In genomic region chr7:28925317-28925716, GRCm38 (mm10) we compare ENCODE assay signal across 8 mouse cellular contexts. TPM values are rescaled to one million over a fixed set of nuclear protein-coding genes. Genes with fewer than 3 reads are reported as not detected.
DNase-seq lines count a peak whose midpoint lies in the region; ATAC-seq and TF ChIP-seq lines count a peak whose summit lies in the region.

No protein-coding gene starts in this region.

- peaks cover 52% of the 10 kb centered on the region for H3K4me1 ChIP-seq in cerebellum, adult 2 months (ENCODE audit: control insufficient read depth, insufficient read depth, low read length)
- peaks cover 52% of the 10 kb centered on the region for H3K4me1 ChIP-seq in embryonic facial prominence, embryonic 12.5 days
- peaks cover 51% of the 10 kb centered on the region for H3K4me1 ChIP-seq in hindbrain, embryonic 12.5 days

- DNase-seq in cerebellum, adult 2 months = no peak
- DNase-seq in cerebellum, adult 11-12 months = no peak
- DNase-seq in liver = peak; percentile 57
- DNase-seq in ovary, postnatal 36 days (ENCODE audit: low spot score) = peak; percentile 61
- DNase-seq in spleen, postnatal 14 days (ENCODE audit: low spot score in 2 of 2) = no peak
- no peak for DNase-seq in spleen, postnatal 36 days (ENCODE audit: low spot score in 2 of 2)

- peak overlapping the region; percentile 54; the same call in 1 of the 2 replicates for H3K27ac ChIP-seq in cerebellum, adult 2 months (ENCODE audit: insufficient read depth, low read length)
- peak overlapping the region; percentile 87 for H3K27ac ChIP-seq in embryonic facial prominence, embryonic 12.5 days
- peak overlapping the region; percentile 79; the same call in 1 of the 2 replicates for H3K27ac ChIP-seq in hindbrain, embryonic 12.5 days

- no peak overlapping the region for H3K4me3 ChIP-seq in cerebellum, adult 2 months (replicated peaks; ENCODE audit: insufficient read depth, low read depth, low read length)
- no peak overlapping the region for H3K4me3 ChIP-seq in embryonic facial prominence, embryonic 12.5 days
- no peak overlapping the region for H3K4me3 ChIP-seq in hindbrain, embryonic 12.5 days

- no peaks in the 10 kb centered on the region for H3K27me3 ChIP-seq in cerebellum, adult 2 months (ENCODE audit: control insufficient read depth, insufficient read depth, low read length)
- no peaks in the 10 kb centered on the region for H3K27me3 ChIP-seq in embryonic facial prominence, embryonic 12.5 days
- no peaks in the 10 kb centered on the region for H3K27me3 ChIP-seq in hindbrain, embryonic 12.5 days

- peaks cover 4% of the 10 kb centered on the region for H3K36me3 ChIP-seq in embryonic facial prominence, embryonic 12.5 days
- H3K36me3 ChIP-seq in hindbrain, embryonic 12.5 days = no peaks in the 10 kb centered on the region

- TF ChIP-seq CTCF in cerebellum, adult 2 months (IDR thresholded peaks at IDR 0.05; ENCODE audit: borderline replicate concordance, insufficient read depth, low read depth, low read length) = no peak

- no peak for ATAC-seq in embryonic facial prominence, embryonic 12.5 days (ENCODE audit: insufficient number of reproducible peaks, insufficient read depth, low FRiP score, low TSS enrichment)
- ATAC-seq in hindbrain, embryonic 12.5 days (ENCODE audit: low FRiP score) = no peak

- TF ChIP-seq POLR2A in cerebellum, adult 2 months (IDR thresholded peaks at IDR 0.05; ENCODE audit: borderline replicate concordance, insufficient read depth, low read length) = no peak

- no peak overlapping the region for H3K4me2 ChIP-seq in embryonic facial prominence, embryonic 12.5 days (replicated peaks)
- H3K4me2 ChIP-seq in hindbrain, embryonic 12.5 days (replicated peaks) = no peak overlapping the region

- H3K9me3 ChIP-seq in embryonic facial prominence, embryonic 12.5 days = no peaks in the 10 kb centered on the region
- H3K9me3 ChIP-seq in hindbrain, embryonic 12.5 days (replicated peaks) = no peaks in the 10 kb centered on the region

- 58% methylated on average over 9 of the region's 9 CpGs for WGBS in cerebellum, adult 2 months
- 26% methylated on average over 9 of the region's 9 CpGs for WGBS in embryonic facial prominence, embryonic 12.5 days
- WGBS in hindbrain, embryonic 12.5 days = 47% methylated on average over 9 of the region's 9 CpGs

- no peak overlapping the region for H3K9ac ChIP-seq in embryonic facial prominence, embryonic 12.5 days
- H3K9ac ChIP-seq in hindbrain, embryonic 12.5 days = no peak overlapping the region

RNA-seq across cellular contexts. Expression of gene Actn4, which starts 36.8 kb away (rescaled TPM):
- 129 and 135 TPM in 2 replicates for polyA plus RNA-seq in cerebellum, adult 2 months (2012; rRNA removed)
- polyA plus RNA-seq in embryonic facial prominence, embryonic 12.5 days (2016; fragmentation: Nextera tagmentation; extraction: Ambion mirVana) = 233 and 253 TPM in 2 replicates
- polyA plus RNA-seq in hindbrain, embryonic 12.5 days (2016; fragmentation: Nextera tagmentation; extraction: Ambion mirVana) = 194 and 200 TPM in 2 replicates

RNA-seq across cellular contexts. Expression of gene Capn12, which starts 44.1 kb away (rescaled TPM):
- 0.41 and 0.46 TPM in 2 replicates for polyA plus RNA-seq in cerebellum, adult 2 months (2012; rRNA removed)
- 0.26 and 0.36 TPM in 2 replicates for polyA plus RNA-seq in embryonic facial prominence, embryonic 12.5 days (2016; fragmentation: Nextera tagmentation; extraction: Ambion mirVana)
- polyA plus RNA-seq in hindbrain, embryonic 12.5 days (2016; fragmentation: Nextera tagmentation; extraction: Ambion mirVana) = 0.34 and 0.78 TPM in 2 replicates

RNA-seq across cellular contexts. Expression of gene Eif3k, which starts 56.3 kb away (rescaled TPM):
- 322 and 331 TPM in 2 replicates for polyA plus RNA-seq in cerebellum, adult 2 months (2012; rRNA removed)
- 392 and 419 TPM in 2 replicates for polyA plus RNA-seq in embryonic facial prominence, embryonic 12.5 days (2016; fragmentation: Nextera tagmentation; extraction: Ambion mirVana)
- polyA plus RNA-seq in hindbrain, embryonic 12.5 days (2016; fragmentation: Nextera tagmentation; extraction: Ambion mirVana) = 298 and 331 TPM in 2 replicates

RNA-seq across cellular contexts. Expression of gene Map4k1, which starts 56.5 kb away (rescaled TPM):
- 1.2 and 1.3 TPM in 2 replicates for polyA plus RNA-seq in cerebellum, adult 2 months (2012; rRNA removed)
- polyA plus RNA-seq in embryonic facial prominence, embryonic 12.5 days (2016; fragmentation: Nextera tagmentation; extraction: Ambion mirVana) = 6.7 and 9.3 TPM in 2 replicates
- polyA plus RNA-seq in hindbrain, embryonic 12.5 days (2016; fragmentation: Nextera tagmentation; extraction: Ambion mirVana) = 4.9 and 5.4 TPM in 2 replicates

Comparison
In these comparisons a context has a peak if more than half of its experiments do, and no peak if none do; other contexts are left out.
1. DNase-seq: peak in liver (single experiment) and ovary, postnatal 36 days (single experiment); none in cerebellum, adult 2 months (0 of 2), cerebellum, adult 11-12 months (single experiment), spleen, postnatal 14 days (0 of 2) and spleen, postnatal 36 days (0 of 2).
2. Peak in every context shown above with its lines, with median percentiles within 50 percentile points of each other: H3K27ac ChIP-seq.